Mouse (Mus musculus): Measurements from ENCODE around the gene Vangl1.
"Not testable (repeated sequence)": the region's sequence is repeated elsewhere in the genome, so short reads cannot be mapped to it uniquely, and the experiment has no call there.

DNA sequence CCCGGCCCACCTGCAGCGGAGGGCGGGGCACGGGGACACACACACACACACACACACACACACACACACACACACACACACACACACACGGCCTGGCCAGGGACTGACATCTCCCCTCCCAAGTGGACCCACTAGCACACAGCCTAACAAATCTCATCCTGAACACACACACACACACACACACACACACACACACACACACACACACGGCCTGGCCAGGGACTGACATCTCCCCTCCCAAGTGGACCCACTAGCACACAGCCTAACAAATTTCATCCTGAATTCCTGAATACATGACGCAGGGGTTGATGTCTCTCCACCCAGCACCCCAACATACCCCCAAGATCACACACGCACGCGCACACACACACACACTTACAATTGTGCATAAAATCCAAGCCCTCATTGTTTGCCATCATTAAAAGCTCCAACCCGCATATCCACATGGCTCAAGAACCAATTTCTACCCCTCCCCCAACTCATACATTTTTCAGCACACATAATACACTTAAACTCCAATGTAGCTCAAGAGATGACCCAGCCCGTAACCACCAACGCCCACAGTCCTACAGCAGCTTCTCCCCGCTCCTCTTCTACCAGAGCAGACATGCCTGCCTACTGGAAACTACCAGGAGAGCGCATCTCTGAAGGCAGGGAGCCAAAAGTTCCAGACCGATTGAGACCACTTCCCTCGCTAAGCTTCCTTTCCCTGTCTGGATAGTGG lies 403 bp upstream of the Vangl1 start:
- TF ChIP-seq CTCF, POLR2A (IDR thresholded peaks at IDR 0.05; ENCODE audit: extremely low read depth, insufficient read depth, low read length): not testable (repeated sequence)
